Mouse (Mus musculus): ENCODE data around the gene Nkiras1. TPM values are rescaled to one million over a fixed set of nuclear protein-coding genes. Genes with fewer than 3 reads are reported as not detected.
"Not testable (repeated sequence)": the region's sequence is repeated elsewhere in the genome, so short reads cannot be mapped to it uniquely, and the experiment has no call there.

The Nkiras1 gene
- total RNA-seq, 2 experiments from 2014 or later, result 4.9 to 10.7 TPM

GRCm38 (mm10) chr14:18269947-18270528 lies 898 bp upstream of the Nkiras1 start:
- ATAC-seq (replicated peaks; ENCODE audit: poor library complexity, severe bottlenecking), result not testable (repeated sequence)

GRCm38 (mm10) chr14:18271666-18272065 lies 730 bp downstream of the Nkiras1 start:
- ATAC-seq (replicated peaks; ENCODE audit: poor library complexity, severe bottlenecking), result 0 out of 2 replicates have a peak, but pooled peaks have one; percentile 2

- no peak for ATAC-seq (replicated peaks; ENCODE audit: poor library complexity, severe bottlenecking)
Observed at GRCm38 (mm10) chr14:18274526-18274925, 3.6 kb downstream of the Nkiras1 start.

- ATAC-seq (replicated peaks; ENCODE audit: poor library complexity, severe bottlenecking), result no peak
Observed at GRCm38 (mm10) chr14:18280375-18280774, 9.4 kb downstream of the Nkiras1 start.

GRCm38 (mm10) chr14:18284581-18284980 lies 13.6 kb downstream of the Nkiras1 start:
- peak; percentile 72 for ATAC-seq (replicated peaks; ENCODE audit: poor library complexity, severe bottlenecking)

GRCm38 (mm10) chr14:18285476-18285875 lies 14.5 kb downstream of the Nkiras1 start:
- no peak for ATAC-seq (replicated peaks; ENCODE audit: poor library complexity, severe bottlenecking)

- ATAC-seq (replicated peaks; ENCODE audit: poor library complexity, severe bottlenecking), result no peak
Observed at GRCm38 (mm10) chr14:18286441-18286840, 15.5 kb downstream of the Nkiras1 start.

GRCm38 (mm10) chr14:18287391-18287790 lies 16.5 kb downstream of the Nkiras1 start:
- ATAC-seq (replicated peaks; ENCODE audit: poor library complexity, severe bottlenecking), result no peak

GRCm38 (mm10) chr14:18292111-18292510 lies 21.2 kb downstream of the Nkiras1 start:
- ATAC-seq (replicated peaks; ENCODE audit: poor library complexity, severe bottlenecking), result no peak

- ATAC-seq (replicated peaks; ENCODE audit: poor library complexity, severe bottlenecking), result no peak
Observed at GRCm38 (mm10) chr14:18292578-18292977, 21.6 kb downstream of the Nkiras1 start.

- ATAC-seq (replicated peaks; ENCODE audit: poor library complexity, severe bottlenecking), result peak; percentile 70
Observed at GRCm38 (mm10) chr14:18297441-18297840, 26.5 kb downstream of the Nkiras1 start.

GRCm38 (mm10) chr14:18298874-18299273 lies 27.9 kb downstream of the Nkiras1 start:
- ATAC-seq (replicated peaks; ENCODE audit: poor library complexity, severe bottlenecking), result no peak

GRCm38 (mm10) chr14:18300676-18301075 lies 29.7 kb downstream of the Nkiras1 start:
- no peak for ATAC-seq (replicated peaks; ENCODE audit: poor library complexity, severe bottlenecking)

- peak; percentile 88 for ATAC-seq (replicated peaks; ENCODE audit: poor library complexity, severe bottlenecking)
Observed at GRCm38 (mm10) chr14:18301591-18301990, 30.7 kb downstream of the Nkiras1 start.

GRCm38 (mm10) chr14:18302750-18303149 lies 31.8 kb downstream of the Nkiras1 start:
- no peak for ATAC-seq (replicated peaks; ENCODE audit: poor library complexity, severe bottlenecking)

- ATAC-seq (replicated peaks; ENCODE audit: poor library complexity, severe bottlenecking), result no peak
Observed at GRCm38 (mm10) chr14:18303262-18303661, 32.3 kb downstream of the Nkiras1 start.

- no peak for ATAC-seq (replicated peaks; ENCODE audit: poor library complexity, severe bottlenecking)
Observed at GRCm38 (mm10) chr14:18304165-18304564, 33.2 kb downstream of the Nkiras1 start.

- no peak for ATAC-seq (replicated peaks; ENCODE audit: poor library complexity, severe bottlenecking)
Observed at GRCm38 (mm10) chr14:18317457-18318411, 46.8 kb downstream of the Nkiras1 start.

GRCm38 (mm10) chr14:18326968-18327672 lies 56.2 kb downstream of the Nkiras1 start:
- ATAC-seq (replicated peaks; ENCODE audit: poor library complexity, severe bottlenecking), result no peak; the same call in 1 of the 2 replicates

GRCm38 (mm10) chr14:18330789-18331692 lies 60.1 kb downstream of the Nkiras1 start:
- ATAC-seq (replicated peaks; ENCODE audit: poor library complexity, severe bottlenecking), result peak; percentile 72
